Mouse (Mus musculus): Measurements from ENCODE around the gene Prss16.

Prss16 gene

GRCm38 (mm10) chr13:22009642-22010041 is at the start of gene Prss16:
Prss16 (minus strand) TSS chr13:22009742.
- DNase-seq (ENCODE audit: low spot score in 2 of 2) = no peak

- no peak for DNase-seq (ENCODE audit: low spot score in 2 of 2)
Observed at GRCm38 (mm10) chr13:22053754-22054153, 44.2 kb upstream of the Prss16 start.

DNA sequence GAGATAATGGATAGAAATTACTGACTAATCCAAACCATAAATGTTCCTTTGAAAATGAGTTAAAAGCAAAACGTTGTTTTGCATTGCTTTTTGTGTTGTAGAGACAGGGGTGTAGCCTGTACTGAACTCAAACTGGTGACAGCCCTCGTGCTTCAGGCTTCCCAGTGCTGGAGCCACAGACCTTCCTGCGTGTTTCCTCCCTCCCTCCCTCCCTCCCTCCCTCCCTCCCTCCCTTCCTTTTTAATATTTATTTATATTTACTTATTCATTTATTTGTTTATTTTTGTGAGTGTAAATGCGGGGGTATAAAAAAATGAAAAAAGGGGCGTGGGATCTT is 41.9 kb upstream of the Prss16 start:
- DNase-seq (ENCODE audit: low spot score in 2 of 2) = no peak

DNA sequence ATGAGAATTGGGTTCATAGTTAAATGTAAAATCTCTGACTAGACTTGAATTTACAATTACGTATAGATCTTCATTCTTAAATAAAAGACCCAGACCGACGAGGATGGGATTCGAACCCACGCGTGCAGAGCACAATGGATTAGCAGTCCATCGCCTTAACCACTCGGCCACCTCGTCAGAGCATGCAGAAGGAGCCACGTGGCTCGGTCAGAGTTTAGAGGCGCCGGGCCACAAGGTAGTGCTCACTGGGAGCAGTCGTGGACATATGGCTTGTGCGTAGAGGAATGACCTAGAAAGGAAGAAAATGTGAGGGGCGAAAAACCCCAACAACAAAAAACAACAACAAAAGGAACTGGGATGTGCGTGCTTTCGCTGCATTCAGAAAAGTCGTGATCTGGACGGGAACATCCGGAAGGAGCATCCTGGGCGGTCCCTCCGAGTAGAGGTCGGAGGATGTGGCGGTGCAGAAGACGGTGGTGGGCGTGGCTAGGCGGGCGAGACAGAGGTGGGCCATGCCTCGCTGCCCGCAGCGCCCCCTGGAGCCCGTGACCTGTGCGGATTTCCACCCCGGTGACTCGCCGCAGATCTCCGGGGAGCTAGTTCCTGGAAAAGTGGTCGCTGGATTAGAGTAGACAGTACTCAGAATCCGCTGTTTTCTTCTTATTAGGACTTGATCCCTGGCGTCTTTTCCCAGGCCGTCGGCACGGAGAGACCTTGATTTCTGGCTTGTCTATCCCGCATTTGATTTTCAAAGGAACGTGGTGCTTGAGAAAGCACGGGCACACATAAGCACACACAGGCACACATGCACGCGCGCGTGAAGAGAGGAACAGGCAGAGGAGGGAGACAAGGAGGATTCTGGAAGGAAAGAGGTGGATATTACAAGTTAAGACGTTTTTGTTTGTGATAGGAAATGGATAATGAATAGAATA is 41.3 kb upstream of the Prss16 start:
- peak; percentile 89 to 90 for DNase-seq (ENCODE audit: low spot score in 2 of 2)

DNA sequence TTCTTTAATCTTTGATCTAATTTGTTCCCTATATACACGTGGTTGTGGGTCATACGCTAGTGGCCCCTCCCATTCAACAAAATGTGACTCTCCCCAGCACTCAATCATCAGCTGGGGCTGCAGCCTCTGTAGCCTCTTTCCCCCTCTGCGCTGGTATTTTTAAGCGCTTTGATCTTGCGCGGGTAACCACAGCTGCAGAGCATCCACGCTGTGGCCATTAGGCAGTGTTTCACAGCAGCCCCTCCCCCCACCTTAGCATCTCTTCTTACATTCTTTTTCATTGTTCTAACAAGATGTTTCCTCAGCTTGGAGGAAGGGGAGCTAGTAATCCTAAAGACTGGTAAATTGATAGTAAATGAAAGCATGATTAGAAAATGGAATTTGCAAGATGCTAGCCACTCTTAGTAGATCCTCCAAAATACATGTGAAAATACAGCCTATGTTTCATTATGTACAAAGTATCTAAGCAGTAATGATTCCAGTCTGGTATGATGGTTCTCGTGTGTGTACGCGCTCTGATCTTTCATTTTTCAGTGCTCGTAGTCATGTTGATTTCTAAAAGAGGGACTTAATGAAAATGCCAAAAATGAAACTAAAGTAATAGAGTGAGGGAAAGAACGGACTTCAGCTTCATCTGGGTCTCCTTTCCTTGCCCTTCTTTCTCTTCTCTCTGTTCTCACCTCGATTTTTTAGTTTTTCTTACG is 40.3 kb upstream of the Prss16 start:
- no peak for DNase-seq (ENCODE audit: low spot score in 2 of 2)

DNA sequence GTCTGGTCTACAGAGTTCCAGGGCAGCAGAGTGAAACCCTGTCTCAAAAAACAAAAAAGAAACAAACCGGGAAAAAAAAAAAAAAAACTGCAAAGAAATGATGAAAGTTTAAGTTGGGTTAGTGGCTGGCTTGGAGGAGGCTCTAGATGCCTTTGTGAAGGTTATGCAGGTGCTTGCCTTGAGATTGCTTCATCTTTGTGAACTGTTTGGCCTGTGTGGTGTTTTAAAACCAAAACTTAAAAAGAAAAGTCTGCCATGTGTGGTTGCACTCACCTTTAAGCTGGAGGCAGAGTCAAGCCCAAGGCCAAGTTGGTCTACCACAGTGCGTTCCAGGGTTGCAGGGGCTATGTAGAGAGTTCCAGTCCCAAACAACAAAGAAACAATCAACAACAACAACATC is 39.5 kb upstream of the Prss16 start:
- DNase-seq (ENCODE audit: low spot score in 2 of 2) = no peak

GRCm38 (mm10) chr13:22045311-22045710 is 35.8 kb upstream of the Prss16 start:
- no peak for DNase-seq (ENCODE audit: low spot score in 2 of 2)

GRCm38 (mm10) chr13:22044432-22045155 is 35.1 kb upstream of the Prss16 start:
- DNase-seq (ENCODE audit: low spot score in 2 of 2) = no peak

GRCm38 (mm10) chr13:22043503-22044431 is 34.2 kb upstream of the Prss16 start:
- no peak for DNase-seq (ENCODE audit: low spot score in 2 of 2)

DNA sequence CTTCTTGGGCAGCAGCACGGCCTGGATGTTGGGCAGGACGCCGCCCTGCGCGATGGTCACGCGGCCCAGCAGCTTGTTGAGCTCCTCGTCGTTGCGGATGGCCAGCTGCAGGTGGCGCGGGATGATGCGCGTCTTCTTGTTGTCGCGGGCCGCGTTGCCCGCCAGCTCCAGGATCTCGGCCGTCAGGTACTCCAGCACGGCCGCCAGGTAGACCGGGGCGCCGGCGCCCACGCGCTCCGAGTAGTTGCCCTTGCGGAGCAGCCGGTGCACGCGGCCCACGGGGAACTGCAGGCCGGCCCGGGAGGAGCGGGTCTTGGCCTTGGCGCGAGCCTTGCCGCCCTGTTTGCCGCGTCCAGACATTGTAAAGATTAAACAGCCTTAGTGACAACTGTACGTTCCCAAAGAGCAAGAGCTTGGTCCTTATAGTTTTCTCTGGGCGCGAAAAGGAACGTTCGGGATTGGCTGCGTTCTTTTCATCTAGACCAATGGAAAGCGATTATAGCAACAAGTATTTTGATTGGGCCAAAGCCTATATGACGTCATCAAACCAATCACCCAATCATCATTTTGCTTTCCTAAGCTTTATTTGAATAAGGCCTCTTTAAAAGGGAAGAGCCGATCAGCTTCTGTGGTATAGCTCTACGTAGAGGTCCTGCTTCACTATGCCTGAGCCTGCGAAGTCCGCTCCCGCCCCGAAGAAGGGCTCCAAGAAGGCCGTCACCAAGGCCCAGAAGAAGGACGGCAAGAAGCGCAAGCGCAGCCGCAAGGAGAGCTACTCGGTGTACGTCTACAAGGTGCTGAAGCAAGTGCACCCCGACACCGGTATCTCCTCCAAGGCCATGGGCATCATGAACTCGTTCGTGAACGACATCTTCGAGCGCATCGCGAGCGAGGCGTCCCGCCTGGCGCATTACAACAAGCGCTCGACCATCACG is 33.3 kb upstream of the Prss16 start, which contains the start of the genes Hist1h2ag and Hist1h2bj:
Hist1h2ag (minus strand) TSS at position 377 of the 935 bp plus-strand sequence.
Hist1h2bj (plus strand) TSS at position 647 of the 935 bp plus-strand sequence.
- peak; percentile 68 to 84 for DNase-seq (ENCODE audit: low spot score in 2 of 2)

- DNase-seq (ENCODE audit: low spot score in 2 of 2) = no peak
Observed at GRCm38 (mm10) chr13:22041651-22042567, 32.4 kb upstream of the Prss16 start.

GRCm38 (mm10) chr13:22041142-22041536 is 31.6 kb upstream of the Prss16 start, which contains the start of gene Hist1h4i:
Hist1h4i (minus strand) TSS chr13:22041362.
- DNase-seq (ENCODE audit: low spot score in 2 of 2) = peak; percentile 99

GRCm38 (mm10) chr13:22040464-22041141 is 31.1 kb upstream of the Prss16 start:
- no peak for DNase-seq (ENCODE audit: low spot score in 2 of 2)

DNA sequence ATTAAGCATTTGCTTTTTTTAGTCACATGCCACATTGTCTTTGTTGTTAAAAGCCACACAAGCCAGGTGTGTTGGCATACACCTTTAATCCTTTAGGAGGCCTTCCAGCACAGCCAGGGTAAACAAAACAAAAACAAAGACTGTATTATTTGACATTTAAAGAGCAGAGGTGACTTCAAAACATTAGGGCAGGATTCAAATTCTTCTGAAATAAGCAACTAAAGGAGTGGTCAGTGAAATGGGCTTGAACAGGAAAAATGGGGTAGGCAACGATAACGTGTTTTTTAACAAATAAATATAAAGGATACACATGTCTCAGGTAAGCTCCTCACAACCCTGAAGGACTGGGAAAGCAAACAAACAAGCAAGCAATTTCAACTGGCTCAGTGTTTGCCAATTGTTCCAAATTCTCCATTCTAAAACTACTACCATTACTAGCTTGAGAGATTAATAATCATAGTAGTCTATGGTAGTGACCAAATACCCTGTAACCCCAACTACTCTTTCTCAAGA is 30.5 kb upstream of the Prss16 start:
- DNase-seq (ENCODE audit: low spot score in 2 of 2) = no peak

DNA sequence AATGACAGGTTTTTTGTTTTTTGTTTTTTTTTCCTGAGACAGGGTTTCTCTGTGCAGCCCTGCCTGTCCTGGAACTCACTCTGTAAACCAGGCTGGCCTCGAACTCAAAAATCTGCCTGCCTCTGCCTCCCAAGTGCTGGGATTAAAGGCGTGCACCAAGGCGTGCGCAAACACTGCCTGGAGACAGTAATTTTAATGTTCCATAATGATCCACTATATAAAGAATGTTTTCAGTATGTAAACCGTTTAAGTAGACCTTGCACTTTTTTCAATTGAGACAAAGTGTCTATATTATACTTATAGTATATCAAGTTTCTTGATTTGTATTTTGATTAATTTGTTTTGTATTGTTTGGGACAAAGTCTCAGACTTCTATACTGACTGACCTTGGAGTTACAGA is 29.8 kb upstream of the Prss16 start:
- DNase-seq (ENCODE audit: low spot score in 2 of 2) = no peak

- DNase-seq (ENCODE audit: low spot score in 2 of 2) = no peak
Observed at GRCm38 (mm10) chr13:22037415-22037814, 27.9 kb upstream of the Prss16 start.

DNA sequence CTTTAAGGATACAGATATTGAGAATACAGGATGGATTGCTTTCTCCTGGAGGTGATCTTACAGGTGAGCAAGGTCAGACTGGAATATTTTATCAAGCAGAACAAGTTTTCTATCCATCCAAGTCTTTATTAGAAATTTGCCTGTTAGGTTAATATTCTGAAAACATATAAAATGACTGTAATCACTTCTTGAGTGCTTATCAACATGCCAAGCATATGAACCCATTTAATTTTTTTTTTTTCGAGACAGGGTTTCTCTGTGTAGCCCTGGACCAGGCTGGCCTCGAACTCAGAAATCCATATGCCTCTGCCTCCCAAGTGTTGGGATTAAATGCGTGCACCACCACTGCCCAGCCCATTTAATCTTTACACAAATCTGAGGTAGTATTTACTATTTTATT is 27.4 kb upstream of the Prss16 start:
- no peak for DNase-seq (ENCODE audit: low spot score in 2 of 2)
